Mouse (Mus musculus) liver, postnatal 0 days (tissue): ENCODE measurements around the gene Fbf1.

Source experiments
- CTCF ChIP-seq: sonication (generic); IDR thresholded peaks from 2 replicates; pipeline ENCODE4 v1.5.1; 2016; ENCODE audit warnings: antibody characterized with exemption, low read depth
- EP300 ChIP-seq: IDR thresholded peaks from 2 replicates; pipeline ENCODE4 v1.6.1; 2016; ENCODE audit warnings: antibody characterized with exemption, low read depth, mild to moderate bottlenecking

GRCm38 (mm10) chr11:116117819-116118218 is 50.1 kb downstream of the Fbf1 start:
- TF ChIP-seq CTCF = peak; percentile 55
- TF ChIP-seq EP300 = no peak
